Mouse (Mus musculus) CD4-positive, CD25-positive, alpha-beta regulatory T cell, adult 2 months (primary cell): ENCODE measurements around the gene Pcsk7.

Experiments
- DNase-seq: peaks from one replicate; pipeline ENCODE4 v3.0.0-alpha.2; 2012; ENCODE audit warnings: low read depth, low spot score

The Pcsk7 gene

DNA sequence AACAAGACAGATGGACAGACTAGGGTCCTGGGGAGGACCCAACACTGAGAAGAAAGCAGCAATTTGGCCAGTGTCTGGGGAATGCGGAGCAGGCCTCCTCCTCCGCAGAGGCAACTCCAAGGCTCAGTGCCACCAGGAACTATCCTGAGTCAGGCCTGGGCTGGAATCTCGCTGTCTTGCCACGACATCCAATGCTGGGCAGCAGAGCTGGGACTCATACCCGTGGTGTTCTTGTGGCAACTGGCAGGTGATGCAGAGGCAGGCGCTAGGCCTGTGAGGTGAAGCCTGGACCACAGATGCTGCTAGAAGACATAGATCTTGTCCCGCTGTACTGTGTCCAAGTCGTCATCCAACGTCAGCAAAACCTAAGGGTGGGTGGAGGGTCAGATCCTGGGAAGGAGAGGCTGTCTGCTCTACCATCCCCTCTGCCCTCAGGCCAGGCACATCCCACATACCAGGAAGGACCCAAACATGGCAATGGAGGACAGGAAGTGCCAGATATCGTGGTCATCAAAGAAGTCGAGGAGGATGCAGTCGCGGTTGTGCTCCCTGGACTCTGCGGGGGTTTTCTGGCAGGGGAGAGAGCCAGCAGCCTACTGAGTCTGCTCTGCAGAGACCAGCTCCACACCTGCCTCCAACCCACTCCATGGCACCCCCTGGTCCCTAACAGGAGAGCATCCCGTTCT lies 32.8 kb downstream of the Pcsk7 start:
- DNase-seq = no peak

- DNase-seq = no peak
These were observed 33.5 kb downstream of the Pcsk7 start for GRCm38 (mm10) chr9:45939794-45940193.

DNA sequence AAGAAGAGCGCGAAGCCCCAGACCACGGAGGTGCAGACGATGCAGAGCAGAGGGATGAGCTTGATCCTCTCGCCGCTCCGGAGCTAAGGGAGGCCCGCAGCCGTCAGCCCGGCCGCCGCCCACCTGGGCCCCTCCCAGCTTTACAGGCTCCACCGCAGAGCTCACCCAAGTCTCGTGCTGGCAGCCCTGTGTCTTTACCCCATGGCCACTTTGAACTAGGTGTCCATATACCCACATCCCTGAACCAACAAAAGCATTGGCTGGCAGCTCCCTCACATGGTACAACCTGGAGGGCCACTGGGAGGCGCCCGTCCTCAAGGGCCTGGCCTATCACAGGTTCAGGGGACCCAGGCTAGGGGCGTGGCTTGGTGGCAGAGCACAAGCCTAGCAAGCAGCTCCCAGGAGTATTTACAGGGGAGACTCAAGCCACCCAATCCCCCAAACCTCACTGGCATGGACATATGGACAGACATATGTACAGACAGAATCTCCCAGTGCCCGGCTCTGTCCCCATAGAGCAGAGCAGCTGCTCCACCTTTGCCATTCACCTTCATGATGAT lies 35.1 kb downstream of the Pcsk7 start:
- DNase-seq = no peak

DNA sequence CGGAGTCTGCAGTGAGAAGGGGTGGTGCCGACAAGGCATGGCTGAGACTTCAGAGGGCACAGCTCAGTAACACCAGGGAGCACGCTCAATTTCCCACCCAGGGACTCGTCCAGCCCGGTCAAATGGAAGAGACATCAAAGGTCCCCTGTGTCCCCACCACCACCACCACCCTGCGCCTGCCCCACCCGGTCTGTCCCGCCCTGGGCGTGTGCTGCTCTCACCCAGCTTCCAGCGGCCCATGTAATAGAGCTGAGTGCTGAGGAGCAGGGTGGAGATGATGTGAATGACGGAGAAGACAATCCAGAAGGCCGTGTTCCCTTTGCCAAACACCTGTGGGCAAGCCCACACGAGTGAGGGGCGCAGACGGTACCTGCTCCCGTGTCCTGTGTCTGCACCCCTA lies 36.2 kb downstream of the Pcsk7 start:
- no peak for DNase-seq

DNA sequence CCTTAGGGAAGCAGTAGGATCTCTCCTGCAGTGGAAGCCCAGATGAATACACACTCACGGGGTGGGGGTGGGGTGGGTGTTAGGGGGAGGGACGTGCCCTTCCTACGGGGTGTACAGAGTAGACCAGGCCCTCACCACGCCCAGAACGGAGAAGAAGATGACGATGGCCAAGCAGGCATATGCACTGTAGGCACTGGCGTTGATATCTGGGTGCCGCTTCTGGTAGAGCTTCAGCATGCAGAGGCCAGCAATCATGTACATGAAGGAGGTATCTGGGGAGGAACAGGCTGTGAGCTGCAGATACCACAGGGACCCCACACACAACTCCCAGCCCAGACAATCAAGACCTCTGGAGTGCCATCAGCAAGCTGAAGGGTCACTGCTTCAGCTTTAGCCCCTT lies 36.6 kb downstream of the Pcsk7 start:
- DNase-seq = no peak

- DNase-seq = no peak
These were observed 37.6 kb downstream of the Pcsk7 start for GRCm38 (mm10) chr9:45943628-45944505.

DNA sequence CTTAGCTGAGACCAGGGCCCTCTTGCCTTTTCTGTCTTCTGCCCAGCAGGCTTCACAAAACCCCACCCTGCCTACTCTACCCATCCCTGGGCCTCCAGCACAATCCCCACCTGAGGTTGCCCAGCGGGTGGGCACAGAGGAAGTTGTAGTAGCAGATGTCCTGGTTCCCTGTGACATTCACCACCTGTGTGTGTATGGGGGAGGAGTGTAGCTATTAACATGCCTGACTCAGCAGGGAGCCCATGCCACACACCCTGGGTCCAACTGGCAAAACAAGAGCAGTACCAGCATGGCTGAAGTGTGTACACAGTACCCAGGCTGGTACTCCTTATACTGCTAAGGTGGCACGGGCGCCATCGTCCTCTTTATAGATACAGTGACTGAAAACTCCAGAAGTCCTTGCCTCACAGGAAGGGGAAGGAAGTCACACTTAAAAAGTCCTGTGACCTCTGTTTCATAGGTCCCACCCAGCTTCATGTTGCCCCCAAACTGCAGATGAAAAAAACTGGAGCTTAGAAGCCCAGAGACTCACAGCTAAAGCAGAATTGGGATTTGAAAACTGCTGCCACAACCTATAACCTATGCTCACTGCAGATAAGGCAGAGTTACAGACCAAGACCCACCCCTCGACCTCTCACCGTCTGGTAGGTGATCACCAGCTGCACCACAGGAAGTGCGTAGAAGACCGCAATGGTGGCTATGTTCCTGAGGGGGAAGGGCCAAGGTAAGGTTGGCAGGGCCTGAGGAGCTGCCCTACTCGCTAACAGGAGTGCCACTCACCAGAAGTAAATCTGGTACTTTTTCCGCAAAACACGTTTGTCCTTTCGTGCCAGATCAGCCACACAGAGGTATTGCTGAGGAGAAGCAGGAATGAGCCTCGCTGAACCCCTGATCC lies 38.5 kb downstream of the Pcsk7 start:
- peak; percentile 94 for DNase-seq

DNA sequence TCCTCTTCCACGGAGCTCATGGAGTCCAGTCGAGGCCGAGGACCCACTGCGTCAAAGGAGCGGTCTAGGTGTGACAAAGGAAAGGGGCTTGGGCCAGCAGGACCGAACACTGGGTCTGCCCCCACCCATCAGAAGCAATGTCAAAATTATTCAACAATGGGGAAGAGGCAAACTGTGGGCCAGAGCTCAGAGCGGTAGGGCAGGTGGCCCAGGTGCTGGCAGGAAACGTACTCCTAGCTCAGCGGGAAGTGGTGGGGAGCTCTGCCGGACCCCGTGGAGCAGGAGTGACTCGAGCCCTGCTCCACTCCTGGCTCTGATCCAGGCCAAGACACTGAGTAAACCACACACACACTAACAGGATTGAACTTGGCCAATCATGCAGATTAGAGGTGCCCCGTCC lies 39.4 kb downstream of the Pcsk7 start:
- DNase-seq = peak; percentile 52

- peak; percentile 60 for DNase-seq
These were observed 40.0 kb downstream of the Pcsk7 start for GRCm38 (mm10) chr9:45946182-45946871.

GRCm38 (mm10) chr9:45946872-45947183 lies 40.5 kb downstream of the Pcsk7 start:
- DNase-seq = peak; percentile 42

DNA sequence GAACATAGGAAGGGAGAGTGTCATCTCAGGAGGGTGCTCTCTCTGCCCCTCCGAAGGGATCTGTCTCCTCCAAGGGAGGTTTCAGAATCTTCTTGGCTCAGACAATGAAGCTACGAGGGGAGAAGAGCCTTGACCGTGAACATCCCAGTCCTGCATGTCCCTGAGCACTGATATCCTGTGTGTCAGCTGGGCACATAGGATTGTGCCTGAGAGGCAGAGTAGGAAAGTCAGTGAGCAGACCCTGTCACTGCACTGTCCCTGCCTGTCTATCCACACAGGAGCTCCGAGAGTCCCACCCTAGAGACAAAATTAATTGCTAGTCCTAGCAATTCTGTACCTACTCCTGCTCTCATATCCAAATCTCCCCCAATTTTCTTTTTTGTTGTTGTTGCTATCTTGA lies 45.8 kb downstream of the Pcsk7 start:
- no peak for DNase-seq

DNA sequence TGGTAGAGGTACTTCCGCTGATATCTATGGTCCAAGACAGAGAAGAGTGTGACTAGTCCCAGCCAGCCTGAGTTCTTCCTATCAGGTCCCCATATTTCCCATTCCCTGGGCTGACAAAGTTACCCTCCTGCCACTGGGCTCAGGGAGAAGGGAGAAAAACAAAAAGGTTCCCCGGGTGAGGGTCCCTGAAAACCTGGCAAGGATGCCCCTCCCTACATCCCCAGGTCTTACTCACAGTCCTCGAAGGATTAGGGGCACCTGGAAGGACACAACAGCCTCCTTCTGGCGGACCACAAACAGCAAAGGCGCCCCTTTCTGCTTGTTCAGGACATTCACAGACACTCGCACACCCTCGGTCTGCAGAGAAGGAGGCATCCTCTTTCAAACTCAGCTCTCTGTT lies 46.6 kb downstream of the Pcsk7 start:
- DNase-seq = no peak

- peak; percentile 61 for DNase-seq
These were observed 47.4 kb downstream of the Pcsk7 start for GRCm38 (mm10) chr9:45953511-45954293.

DNA sequence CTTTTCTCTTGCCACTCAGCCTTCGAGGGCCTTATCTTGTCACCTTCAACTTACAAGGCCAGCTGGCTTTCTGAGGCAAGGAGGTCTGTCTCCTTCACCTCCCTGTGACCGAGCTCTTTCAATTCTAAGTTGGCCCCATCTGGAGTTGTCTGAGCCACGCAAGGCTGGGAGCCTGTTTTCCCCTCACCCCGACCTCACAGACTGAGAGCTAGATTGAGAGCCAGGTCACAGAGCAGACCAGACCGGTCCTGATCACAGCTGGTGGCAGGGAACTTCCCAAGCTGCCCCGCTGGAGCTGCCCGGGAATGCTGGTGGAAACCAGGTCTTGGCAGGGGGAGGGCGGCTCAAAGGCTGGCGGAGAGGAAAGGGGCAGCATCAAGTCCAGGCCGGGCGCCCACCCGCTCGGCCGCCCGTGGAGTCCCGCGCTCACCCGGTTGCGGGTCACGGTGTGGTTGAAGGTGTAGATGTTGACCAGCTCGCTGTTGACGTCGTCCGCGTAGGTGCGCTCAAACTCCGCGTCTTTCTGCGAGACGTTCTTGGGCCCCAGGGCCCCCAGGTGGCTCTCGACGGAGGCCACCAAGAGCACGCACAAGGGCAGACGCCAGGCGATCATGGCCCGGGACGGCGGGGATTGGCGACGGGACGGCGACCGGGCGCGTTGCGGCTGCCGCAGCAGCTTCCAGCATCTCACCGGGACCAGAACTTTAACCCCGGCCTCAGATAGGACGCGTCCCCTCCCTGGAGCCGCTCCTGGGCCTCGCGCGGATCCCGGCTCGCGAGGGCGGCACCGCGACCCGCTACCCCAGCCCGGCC lies 48.2 kb downstream of the Pcsk7 start:
- DNase-seq = peak; percentile 76

DNA sequence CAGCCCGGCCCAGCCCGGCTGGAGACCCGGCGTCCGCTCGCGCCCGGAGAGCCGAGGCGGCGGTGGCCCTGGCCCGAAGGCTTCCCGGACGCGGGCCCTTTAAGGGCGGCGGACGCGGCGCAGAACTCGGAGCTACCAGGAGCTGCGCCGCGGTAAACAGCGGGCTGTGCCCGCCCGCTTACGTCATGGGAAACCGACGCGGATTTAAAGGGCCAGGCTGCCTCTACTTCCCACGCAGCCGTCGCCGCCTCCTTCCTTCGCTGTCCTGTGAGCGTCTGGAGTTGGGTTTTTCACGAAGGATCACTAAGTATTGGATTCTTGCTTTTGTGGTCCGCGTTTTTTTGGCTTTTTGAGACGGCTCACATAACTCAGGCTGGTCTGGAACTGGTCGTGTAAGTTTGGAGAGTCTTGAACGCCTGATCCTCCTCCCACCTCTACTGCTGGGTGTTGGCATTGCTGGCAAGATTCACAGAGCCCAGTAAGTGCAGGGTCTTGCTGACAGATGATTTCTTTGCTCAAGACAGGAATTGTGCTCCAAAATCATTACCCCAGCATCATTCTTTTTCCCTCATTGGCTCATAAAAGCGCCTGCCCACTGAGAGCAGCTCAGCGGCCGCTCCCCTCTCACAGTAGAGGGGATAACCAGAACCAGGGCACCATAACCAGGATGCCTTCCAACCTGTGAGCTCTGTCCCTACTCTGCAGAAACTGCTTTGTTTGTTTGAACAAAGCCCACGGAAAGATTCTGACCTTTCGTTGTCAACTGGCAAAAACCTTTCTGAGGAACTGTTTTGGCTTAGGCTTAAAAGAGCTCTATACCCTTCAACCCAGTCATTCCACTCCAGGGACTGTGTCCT lies 49.0 kb downstream of the Pcsk7 start, which contains the start of gene Sidt2:
Gene Sidt2, minus strand, starts transcription at position 152 of the 857 bp plus-strand sequence.
- peak; percentile 94 for DNase-seq

DNA sequence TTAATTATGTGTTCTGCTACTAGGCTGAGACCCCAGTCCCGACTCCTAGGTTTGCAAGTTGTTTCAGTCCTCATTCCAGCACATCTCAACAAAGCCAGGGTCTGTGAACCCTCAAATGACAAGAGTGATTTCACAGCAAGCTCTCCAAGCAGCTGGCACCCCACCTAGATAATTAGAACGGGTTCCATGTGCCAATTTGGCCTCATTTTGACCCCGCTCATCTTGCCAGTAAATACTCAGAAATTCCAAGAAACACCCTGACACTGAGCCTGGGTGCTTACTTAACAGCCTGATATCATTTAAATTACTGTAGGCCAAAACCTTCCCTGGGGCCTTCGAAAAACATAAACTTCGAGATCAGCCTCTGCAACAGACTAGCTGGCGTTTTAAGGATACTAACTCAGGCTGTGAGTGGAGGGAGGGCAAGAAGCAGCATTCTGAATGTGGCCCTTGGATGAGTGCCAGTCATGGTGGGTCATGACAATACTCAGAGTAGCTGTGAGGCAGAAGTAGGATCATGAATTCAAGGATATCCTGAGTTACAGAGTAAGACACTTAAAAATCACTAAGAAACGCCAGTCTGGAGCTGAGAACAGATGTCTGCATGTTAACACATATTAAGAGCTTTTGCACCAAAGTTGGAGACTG lies 51.9 kb downstream of the Pcsk7 start:
- no peak for DNase-seq

GRCm38 (mm10) chr9:45958851-45959250 lies 52.6 kb downstream of the Pcsk7 start:
- no peak for DNase-seq

DNA sequence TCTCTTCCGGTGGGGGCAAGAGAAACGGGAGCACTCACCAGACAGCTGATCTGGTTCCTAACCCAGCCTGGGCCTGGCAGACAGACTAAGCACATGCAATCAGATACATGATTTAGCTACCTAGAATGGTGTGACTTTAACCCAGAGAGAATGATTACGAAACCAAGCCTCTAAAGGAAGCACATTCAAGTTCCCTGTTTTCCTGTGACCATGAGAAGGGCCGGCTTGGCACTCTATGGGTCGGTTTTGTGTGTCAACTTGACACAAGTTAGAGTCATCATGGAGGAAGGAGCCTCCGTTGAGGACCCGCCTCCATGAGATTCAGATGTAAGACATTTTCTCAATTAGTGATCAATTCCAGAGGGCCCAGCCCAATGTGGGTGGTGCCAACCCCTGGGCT lies 53.4 kb downstream of the Pcsk7 start:
- no peak for DNase-seq
